Mouse (Mus musculus) erythroblast, embryonic 14.5 days (primary cell): ENCODE measurements around the gene Gm47959. TPM values are rescaled to one million over a fixed set of nuclear protein-coding genes. Genes with fewer than 3 reads are reported as not detected.

Experiments used
- H3K27me3 ChIP-seq: 2 replicates; pipeline ENCODE4 v1.6.1; 2012; ENCODE audit warnings: inconsistent platforms; ENCODE audit not compliant: control insufficient read depth
- H3K36me3 ChIP-seq: 2 replicates; pipeline ENCODE4 v1.6.1; 2012; ENCODE audit warnings: mild to moderate bottlenecking, inconsistent platforms; ENCODE audit not compliant: control insufficient read depth
- H3K4me1 ChIP-seq: 2 replicates; pipeline ENCODE4 v1.6.1; 2012; ENCODE audit warnings: inconsistent platforms; ENCODE audit not compliant: control insufficient read depth
- H3K4me3 ChIP-seq: replicated peaks from 2 replicates; pipeline ENCODE3; 2012; ENCODE audit warnings: moderate library complexity, mild to moderate bottlenecking, inconsistent platforms
- H3K9me3 ChIP-seq: 2 replicates; pipeline ENCODE4 v1.6.1; 2012; ENCODE audit warnings: low read length, inconsistent platforms, mixed read lengths; ENCODE audit not compliant: control insufficient read depth
- GATA1 ChIP-seq: IDR thresholded peaks from 2 replicates; pipeline ENCODE4 v1.6.1; 2012; ENCODE audit warnings: low read length, inconsistent platforms, mixed read lengths
- TAL1 ChIP-seq: IDR thresholded peaks from 3 replicates; pipeline ENCODE4 v1.6.1; 2012; ENCODE audit warnings: low read length, inconsistent platforms, mixed read lengths
- polyA plus RNA-seq: library from polyadenylated mRNA; stranded (reverse); fragments of >175 nt; gene quantifications from 2 replicates; pipeline ENCODE4 v1.2.3, GENCODE M21; 2012

The Gm47959 gene
- polyA plus RNA-seq, 1 experiment, result not detected

GRCm38 (mm10) chr1:83044882-83045427, 44.6 kb downstream of the Gm47959 start, which contains the start of gene Gm47969:
Gene Gm47969, plus strand, starts transcription at chr1:83044932.
- Histone ChIP-seq H3K36me3 (no peaks in the 10 kb centered on the region), H3K9me3 (no peaks in the 10 kb centered on the region), H3K4me3 (no peak within 1 kb of the TSS), H3K27me3 (no peaks in the 10 kb centered on the region), H3K4me1 (no peaks in the 10 kb centered on the region)
- TF ChIP-seq TAL1, result no peak
- no peak for TF ChIP-seq GATA1

Other genes with a start within 250 kb of the Gm47959 start
- gene Tm4sf20, start 232.1 kb upstream of the Gm47959 start, polyA plus RNA-seq, result not detected in 2 replicates
- gene Gm47791, start 229.3 kb upstream of the Gm47959 start, polyA plus RNA-seq, result not detected in 2 replicates
- 5.0 and 5.5 TPM in 2 replicates for gene Agfg1, start 161.1 kb upstream of the Gm47959 start, polyA plus RNA-seq
- gene A030005L19Rik, start 87.2 kb upstream of the Gm47959 start, polyA plus RNA-seq, result 0.12 TPM in 1 of 2 replicates, not detected in the other
- not detected in 2 replicates for gene A030014E15Rik, start 75.6 kb upstream of the Gm47959 start, polyA plus RNA-seq
- not detected in 2 replicates for gene Gm6217, start 69.1 kb upstream of the Gm47959 start, polyA plus RNA-seq
- gene A030003K21Rik, start 57.2 kb upstream of the Gm47959 start, polyA plus RNA-seq, result not detected in 2 replicates
- not detected in 2 replicates for gene Gm7544, start 44.5 kb upstream of the Gm47959 start, polyA plus RNA-seq
- not detected in 2 replicates for gene Gm47955, start 40.3 kb upstream of the Gm47959 start, polyA plus RNA-seq
- not detected in 2 replicates for gene Slc19a3, start 37.9 kb downstream of the Gm47959 start, polyA plus RNA-seq
- gene Krtap28-10, start 41.9 kb downstream of the Gm47959 start, polyA plus RNA-seq, result 0.04 TPM in 1 of 2 replicates, not detected in the other
- not detected in 2 replicates for gene Gm47969, start 44.4 kb downstream of the Gm47959 start, polyA plus RNA-seq
- not detected in 2 replicates for gene A030005K14Rik, start 58.8 kb downstream of the Gm47959 start, polyA plus RNA-seq
- gene Krtap28-13, start 60.4 kb downstream of the Gm47959 start, polyA plus RNA-seq, result not detected in 2 replicates
- gene Ccl20, start 116.2 kb downstream of the Gm47959 start, polyA plus RNA-seq, result not detected in 2 replicates
- not detected in 2 replicates for gene Daw1, start 159.2 kb downstream of the Gm47959 start, polyA plus RNA-seq